Mouse (Mus musculus) forebrain, embryonic 15.5 days (tissue): ENCODE measurements around the gene Ldb1. TPM values are rescaled to one million over a fixed set of nuclear protein-coding genes. Genes with fewer than 3 reads are reported as not detected.
A peak's percentile ranks its signal among the peaks of the same experiment; 100 is the strongest.
"Not testable (repeated sequence)": the region's sequence is repeated elsewhere in the genome, so short reads cannot be mapped to it uniquely, and the experiment has no call there.

Experiments
- ATAC-seq: fragments of 200-750 bp; cut with Nextera tagmentation; replicated peaks from 2 replicates; pipeline ENCODE4 v1.8.0; 2017; ENCODE audit warnings: mild to moderate bottlenecking, moderate TSS enrichment, moderate library complexity
- H3K27ac ChIP-seq: fragments of 300-500 bp; sonication (generic); replicated peaks from 2 replicates; pipeline ENCODE4 v1.5.1; 2015; ENCODE audit warnings: mild to moderate bottlenecking, inconsistent platforms
- H3K27me3 ChIP-seq: fragments of 300-500 bp; sonication (generic); 2 replicates; pipeline ENCODE4 v1.6.1; 2015; ENCODE audit warnings: inconsistent platforms
- H3K36me3 ChIP-seq: fragments of 300-500 bp; sonication (generic); 2 replicates; pipeline ENCODE4 v1.6.1; 2015; ENCODE audit warnings: mild to moderate bottlenecking, inconsistent platforms
- H3K4me1 ChIP-seq: fragments of 300-500 bp; sonication (generic); 2 replicates; pipeline ENCODE4 v1.6.1; 2015; ENCODE audit warnings: inconsistent platforms
- H3K4me2 ChIP-seq: fragments of 300-500 bp; sonication (generic); replicated peaks from 2 replicates; pipeline ENCODE4 v1.6.1; 2015; ENCODE audit warnings: mild to moderate bottlenecking, inconsistent platforms
- H3K4me3 ChIP-seq: fragments of 300-500 bp; sonication (generic); 2 replicates; pipeline ENCODE4 v1.5.1; 2015; ENCODE audit warnings: mild to moderate bottlenecking, inconsistent platforms
- H3K9ac ChIP-seq: fragments of 300-500 bp; sonication (generic); replicated peaks from 2 replicates; pipeline ENCODE4 v1.6.1; 2015; ENCODE audit warnings: mild to moderate bottlenecking, inconsistent platforms
- H3K9me3 ChIP-seq: fragments of 300-500 bp; sonication (generic); 2 replicates; pipeline ENCODE4 v1.6.1; 2016; ENCODE audit warnings: inconsistent platforms
- WGBS: fragments of 180-500 bp; shearing (Covaris S2); methylation state at CpG from one replicate; pipeline ENCODE4 v1.1.7; 2015; ENCODE audit warnings: mixed read lengths; 5-methylcytosine and 5-hydroxymethylcytosine counted together
- polyA plus RNA-seq: library from polyadenylated mRNA; unstranded; fragments of >200 nt; fragmentation: Nextera tagmentation; extraction: Ambion mirVana; gene quantifications from 2 replicates; pipeline ENCODE4 v1.2.1, GENCODE M21; 2015

Ldb1 gene
- polyA plus RNA-seq, 1 experiment from 2014 or later = 131 TPM

DNA sequence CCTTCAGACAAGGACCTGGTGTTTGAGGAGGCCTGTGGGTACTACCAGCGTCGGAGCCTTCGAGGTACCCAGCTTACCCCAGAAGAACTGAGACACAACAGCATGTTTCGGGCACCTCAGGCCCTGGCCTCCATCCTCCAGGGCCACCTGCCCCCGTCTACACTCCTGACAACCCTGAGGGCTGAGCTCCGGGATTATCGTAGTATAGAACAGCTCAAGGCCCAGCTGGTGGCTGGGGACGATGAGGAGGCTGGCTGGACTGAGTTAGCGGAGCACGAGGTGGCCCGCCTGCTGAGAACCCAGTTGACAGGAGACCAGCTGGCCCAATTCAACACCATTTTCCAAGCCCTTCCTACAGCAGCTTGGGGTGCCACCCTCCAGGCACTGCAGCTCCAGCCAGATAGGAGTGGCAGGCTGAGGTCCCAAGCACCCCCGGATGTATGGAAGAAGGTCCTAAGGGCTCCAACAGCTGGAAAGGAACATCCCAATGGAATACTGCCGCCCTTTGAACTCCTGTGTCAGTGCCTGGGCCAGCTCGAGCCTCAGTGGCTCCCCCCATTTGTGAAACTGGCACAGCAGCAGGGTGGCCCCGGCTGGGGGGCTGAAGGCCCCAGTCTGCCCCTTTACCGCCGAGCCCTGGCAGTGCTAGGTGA, 40.1 kb downstream of the Ldb1 start:
- WGBS = 69% methylated on average over 17 of the region's 17 CpGs
- ATAC-seq = no peak
- Histone ChIP-seq H3K4me1 (peaks cover 10% of the 10 kb centered on the region), H3K9ac (no peak overlapping the region), H3K4me3 (no peak overlapping the region), H3K36me3 (no peaks in the 10 kb centered on the region), H3K4me2 (no peak overlapping the region), H3K9me3 (no peaks in the 10 kb centered on the region), H3K27ac (no peak overlapping the region), H3K27me3 (peaks cover 12% of the 10 kb centered on the region; the same call in 1 of the 2 replicates)

DNA sequence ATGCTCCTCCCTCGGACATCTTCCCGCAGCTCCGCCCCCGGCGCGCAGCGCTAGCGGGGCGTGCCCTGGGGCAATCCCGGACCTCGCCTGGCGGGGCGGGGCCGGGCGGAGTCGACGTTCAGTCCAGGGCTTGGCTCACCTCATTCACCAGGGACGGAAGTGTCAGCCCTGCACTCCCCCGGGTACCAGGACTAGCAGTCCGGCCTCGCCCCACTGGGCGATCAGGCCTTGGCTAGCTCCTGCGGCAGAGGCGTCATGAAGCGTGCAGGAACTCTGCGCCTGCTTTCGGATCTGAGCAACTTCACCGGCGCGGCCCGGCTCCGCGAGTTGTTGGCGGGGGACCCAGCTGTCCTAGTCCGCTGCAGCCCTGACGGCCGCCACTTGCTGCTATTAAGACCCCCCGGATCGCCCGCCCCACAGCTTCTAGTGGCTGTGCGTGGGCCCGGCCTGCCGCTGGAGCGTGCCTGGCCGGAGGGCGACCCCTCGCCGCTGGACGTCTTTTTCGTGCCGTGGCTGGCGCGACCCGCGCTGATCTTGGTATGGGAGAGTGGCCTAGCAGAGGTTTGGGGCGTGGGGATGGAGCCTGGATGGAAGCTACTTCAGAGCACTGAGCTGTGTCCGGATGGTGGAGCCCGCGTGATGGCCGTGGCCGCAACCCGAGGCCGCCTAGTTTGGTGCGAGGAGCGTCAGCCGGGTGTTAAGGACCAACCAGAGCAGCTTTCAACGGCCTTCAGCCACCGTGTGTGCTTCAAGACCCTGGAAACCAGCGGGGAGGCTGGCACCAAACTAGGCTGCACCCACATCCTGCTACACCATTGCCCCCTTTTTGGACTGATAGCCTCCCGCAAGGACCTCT, 41.4 kb downstream of the Ldb1 start, which contains the start of gene Hps6:
Gene Hps6 (plus strand): TSS at position 138 of the 856 bp plus-strand sequence.
- 1% methylated on average over 70 of the region's 70 CpGs for WGBS
- H3K4me3 ChIP-seq = peak within 1 kb of the TSS; percentile 55

DNA sequence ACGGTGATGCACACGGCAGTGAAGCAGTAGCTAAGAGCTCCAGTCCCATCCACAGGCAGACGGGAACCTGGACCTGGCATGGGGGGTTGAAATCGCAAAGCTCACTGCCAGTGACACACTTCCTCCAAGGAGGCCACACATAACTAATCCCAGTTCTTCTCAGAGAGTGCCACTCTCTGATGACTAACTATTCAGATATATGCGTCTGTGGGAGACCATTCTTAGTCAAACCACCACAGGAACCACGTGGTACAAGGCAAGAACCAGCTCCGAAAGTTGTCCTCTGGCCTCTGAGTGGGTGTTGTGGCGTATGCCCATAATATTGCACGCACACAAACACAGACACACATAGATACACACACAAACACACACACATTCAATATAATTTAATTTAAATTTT, 42.7 kb downstream of the Ldb1 start:
- Histone ChIP-seq H3K4me2 (no peak overlapping the region), H3K27me3 (peaks cover 12% of the 10 kb centered on the region; the same call in 1 of the 2 replicates), H3K9ac (no peak overlapping the region), H3K9me3 (no peaks in the 10 kb centered on the region), H3K4me3 (no peak overlapping the region), H3K36me3 (no peaks in the 10 kb centered on the region), H3K27ac (no peak overlapping the region), H3K4me1 (peaks cover 20% of the 10 kb centered on the region)
- WGBS = 84% methylated on average over 9 of the region's 9 CpGs
- no peak for ATAC-seq

More for the DNA sequence above, 41.4 kb downstream of the Ldb1 start, which contains the start of gene Hps6:
- ATAC-seq = peak; percentile 59
- peak within 1 kb of the TSS; percentile 98 for H3K4me2 ChIP-seq
- H3K9ac ChIP-seq = peak within 1 kb of the TSS; percentile 55
- H3K4me1 ChIP-seq = peaks cover 15% of the 10 kb centered on the region
- no peaks in the 10 kb centered on the region for H3K36me3 ChIP-seq
- H3K27ac ChIP-seq = no peak within 1 kb of the TSS
- H3K9me3 ChIP-seq = no peaks in the 10 kb centered on the region
- peaks cover 12% of the 10 kb centered on the region; the same call in 1 of the 2 replicates for H3K27me3 ChIP-seq

DNA sequence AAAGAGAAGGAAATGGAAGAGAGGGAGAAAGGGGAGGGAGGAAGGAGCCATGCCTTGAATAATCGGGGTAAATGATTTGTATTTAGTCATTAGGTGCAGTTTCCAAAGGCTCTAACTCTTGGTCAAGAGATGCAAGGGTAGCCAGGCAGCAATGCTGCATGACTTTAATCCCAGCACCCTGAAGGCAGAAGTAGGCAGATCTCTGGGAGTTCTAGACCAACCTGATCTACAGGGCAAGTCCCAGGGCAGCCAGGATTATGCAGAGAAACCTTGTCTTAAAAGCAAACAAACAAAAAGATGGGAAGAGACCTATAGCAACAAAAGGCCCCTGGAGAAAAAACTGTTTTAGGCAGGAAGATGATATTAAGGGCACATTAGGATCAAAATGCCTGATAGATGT, 45.6 kb downstream of the Ldb1 start:
- WGBS = 67% methylated on average over 1 of the region's 1 CpGs
- Histone ChIP-seq H3K36me3 (no peaks in the 10 kb centered on the region), H3K9me3 (no peaks in the 10 kb centered on the region), H3K27ac (no peak overlapping the region), H3K4me1 (peaks cover 26% of the 10 kb centered on the region), H3K4me2 (no peak overlapping the region), H3K27me3 (peaks cover 11% of the 10 kb centered on the region; the same call in 1 of the 2 replicates), H3K9ac (no peak overlapping the region), H3K4me3 (no peak overlapping the region; the same call in 1 of the 2 replicates)
- ATAC-seq = no peak

DNA sequence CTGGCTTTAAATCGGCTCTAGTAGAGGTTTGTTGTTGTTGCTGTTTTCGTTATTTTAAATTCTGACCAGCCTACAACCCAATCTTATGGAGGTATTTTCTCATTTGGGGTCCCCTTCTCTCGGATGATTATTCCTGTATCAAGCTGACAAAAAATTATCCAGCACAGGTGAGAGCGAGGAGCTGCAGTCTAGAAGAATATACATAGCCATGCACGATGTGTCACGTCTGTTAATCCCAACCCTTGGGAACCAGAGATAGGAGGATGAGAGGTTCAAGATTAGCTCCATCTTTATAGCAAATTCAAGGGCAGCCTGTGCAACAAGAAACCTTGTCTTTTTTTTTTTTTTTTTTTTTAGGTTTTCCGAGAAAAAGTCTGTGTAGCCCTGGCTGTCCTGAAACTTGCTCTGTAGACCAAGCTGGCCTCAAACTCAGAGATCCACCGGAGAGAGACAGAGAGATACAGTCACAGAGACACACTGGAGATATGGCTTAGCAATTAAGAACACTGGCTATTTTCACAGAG, 46.3 kb downstream of the Ldb1 start:
- 0 out of 2 replicates have a peak, but pooled peaks cover 6% of the 10 kb centered on the region for H3K27me3 ChIP-seq
- H3K9me3 ChIP-seq = no peaks in the 10 kb centered on the region
- H3K36me3 ChIP-seq = no peaks in the 10 kb centered on the region
- H3K4me3 ChIP-seq = peak overlapping the region; percentile 61
- peak overlapping the region; percentile 58 for H3K4me2 ChIP-seq
- H3K9ac ChIP-seq = peak overlapping the region; percentile 69
- H3K27ac ChIP-seq = 0 out of 2 replicates have a peak overlapping the region, but pooled peaks have one; percentile 92
- H3K4me1 ChIP-seq = peaks cover 22% of the 10 kb centered on the region
- ATAC-seq = peak; percentile 38
- 13% methylated on average over 8 of the region's 8 CpGs for WGBS

DNA sequence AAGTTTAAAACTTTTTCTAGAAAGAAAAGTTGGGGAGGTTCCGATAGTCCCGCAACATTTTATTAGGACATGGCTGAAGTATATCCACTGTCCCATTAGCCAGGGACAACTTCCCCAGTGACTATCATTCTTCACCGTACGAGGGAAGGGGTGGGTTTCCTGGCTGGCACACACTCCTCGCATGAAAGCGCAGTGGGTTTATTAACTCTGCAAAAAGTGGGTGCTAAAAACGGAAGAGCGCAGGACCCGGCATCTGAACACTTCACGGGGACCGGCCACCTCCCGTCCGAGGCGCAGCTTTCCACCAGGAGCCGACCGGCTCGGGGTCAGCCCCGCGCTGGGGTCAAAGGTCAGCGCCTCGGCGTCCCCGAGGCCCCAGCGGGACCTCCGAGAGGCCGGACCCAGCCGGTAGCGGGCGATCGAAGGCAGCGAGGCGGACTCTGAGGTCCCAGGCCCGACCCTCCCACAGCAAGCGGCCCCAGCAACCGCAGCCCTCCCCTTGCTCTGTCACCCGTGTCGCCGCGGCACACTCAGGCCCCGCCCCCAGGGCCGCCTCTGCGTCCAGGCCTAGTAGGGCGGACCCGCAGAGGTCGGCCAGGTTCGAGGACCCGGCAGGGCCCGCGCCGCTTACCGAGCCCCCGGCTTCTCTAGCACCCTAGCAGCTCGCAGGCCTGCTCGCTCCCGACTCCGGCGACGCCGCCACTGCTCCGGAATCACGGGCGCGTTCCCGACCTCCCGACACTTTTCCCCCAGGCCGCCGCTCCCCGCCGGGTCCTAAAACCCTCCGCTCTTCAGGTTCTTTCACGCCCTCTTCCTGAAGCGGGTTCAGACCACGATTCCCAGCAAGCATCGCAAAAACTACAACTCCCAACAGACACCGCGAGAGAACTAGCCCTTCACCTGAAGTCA, 47.0 kb downstream of the Ldb1 start, which contains the start of gene Armh3:
Gene Armh3 (minus strand): TSS at position 704 of the 909 bp plus-strand sequence.
- Histone ChIP-seq H3K36me3 (no peaks in the 10 kb centered on the region), H3K9ac (peak within 1 kb of the TSS; percentile 69), H3K27me3 (no peaks in the 10 kb centered on the region), H3K27ac (peak within 1 kb of the TSS; percentile 92), H3K4me2 (peak within 1 kb of the TSS; percentile 58), H3K4me1 (peaks cover 16% of the 10 kb centered on the region), H3K9me3 (no peaks in the 10 kb centered on the region), H3K4me3 (peak within 1 kb of the TSS; percentile 61)
- WGBS = 1% methylated on average over 76 of the region's 76 CpGs
- ATAC-seq = peak; percentile 96

DNA sequence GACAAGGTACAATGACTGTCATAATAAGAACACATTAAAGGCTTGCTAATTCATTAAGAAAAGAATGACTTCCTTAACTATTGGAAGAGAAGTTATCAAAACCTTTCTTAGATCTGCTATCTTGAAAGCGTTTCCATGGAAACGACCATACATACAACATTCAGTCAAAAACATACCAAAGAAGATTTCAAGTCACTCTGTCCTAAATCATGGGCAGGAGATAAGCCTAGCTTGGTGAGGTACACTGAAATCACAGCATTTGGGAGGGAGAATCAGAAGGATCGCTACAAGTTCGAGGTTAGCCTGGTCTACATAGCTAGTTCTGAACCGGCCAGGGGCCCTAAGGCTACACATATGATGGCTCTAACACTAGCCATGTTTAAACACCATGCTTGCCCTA, 47.6 kb downstream of the Ldb1 start:
- WGBS = 62% methylated on average over 5 of the region's 5 CpGs
- H3K4me1 ChIP-seq = peaks cover 16% of the 10 kb centered on the region
- H3K36me3 ChIP-seq = no peaks in the 10 kb centered on the region
- no peaks in the 10 kb centered on the region for H3K9me3 ChIP-seq
- no peak overlapping the region for H3K27ac ChIP-seq
- peak overlapping the region; percentile 58 for H3K4me2 ChIP-seq
- H3K4me3 ChIP-seq = peak overlapping the region; percentile 61
- no peak for ATAC-seq
- peak overlapping the region; percentile 69 for H3K9ac ChIP-seq
- no peaks in the 10 kb centered on the region for H3K27me3 ChIP-seq

DNA sequence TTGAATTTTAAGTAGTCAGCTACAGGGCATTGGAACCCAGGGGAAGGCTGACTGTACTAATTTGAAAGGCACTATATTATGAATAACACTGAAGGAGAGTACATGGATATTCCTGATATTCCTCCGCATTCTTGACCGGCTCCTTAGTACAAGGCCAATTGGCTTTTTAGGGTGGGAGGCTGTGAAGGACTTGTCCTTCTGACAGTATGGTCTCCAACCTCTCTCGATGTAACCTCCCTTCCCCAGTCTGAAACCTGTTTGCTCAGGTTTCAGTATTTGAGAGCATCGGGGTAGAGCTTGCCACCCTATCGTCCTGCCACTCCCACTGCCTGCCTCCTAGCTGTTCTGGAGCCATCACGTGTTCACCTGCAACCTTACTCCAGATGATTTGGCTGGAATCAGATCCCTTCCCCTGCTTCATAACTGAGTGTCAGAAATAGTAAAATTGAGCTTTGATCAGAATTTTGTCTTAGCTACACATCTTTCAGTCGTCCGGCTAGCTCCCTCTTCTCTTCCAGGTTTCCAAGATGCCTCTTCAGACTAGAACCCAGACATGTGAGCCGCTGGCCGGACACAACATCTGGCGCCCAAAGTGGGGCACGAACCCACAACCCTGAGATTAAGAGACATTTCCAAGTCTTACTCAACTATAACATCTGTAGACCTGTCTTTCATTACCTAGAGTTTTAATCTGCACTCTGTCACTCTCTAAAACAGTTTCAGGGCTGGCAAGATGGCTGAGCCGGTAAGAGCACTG, 50.9 kb downstream of the Ldb1 start:
- no peak overlapping the region for H3K4me3 ChIP-seq
- H3K36me3 ChIP-seq = no peaks in the 10 kb centered on the region
- H3K27ac ChIP-seq = no peak overlapping the region
- no peak for ATAC-seq
- no peak overlapping the region for H3K9ac ChIP-seq
- no peak overlapping the region for H3K4me2 ChIP-seq
- H3K27me3 ChIP-seq = no peaks in the 10 kb centered on the region
- no peaks in the 10 kb centered on the region for H3K9me3 ChIP-seq
- WGBS = 97% methylated on average over 13 of the region's 13 CpGs
- H3K4me1 ChIP-seq = peaks cover 16% of the 10 kb centered on the region

DNA sequence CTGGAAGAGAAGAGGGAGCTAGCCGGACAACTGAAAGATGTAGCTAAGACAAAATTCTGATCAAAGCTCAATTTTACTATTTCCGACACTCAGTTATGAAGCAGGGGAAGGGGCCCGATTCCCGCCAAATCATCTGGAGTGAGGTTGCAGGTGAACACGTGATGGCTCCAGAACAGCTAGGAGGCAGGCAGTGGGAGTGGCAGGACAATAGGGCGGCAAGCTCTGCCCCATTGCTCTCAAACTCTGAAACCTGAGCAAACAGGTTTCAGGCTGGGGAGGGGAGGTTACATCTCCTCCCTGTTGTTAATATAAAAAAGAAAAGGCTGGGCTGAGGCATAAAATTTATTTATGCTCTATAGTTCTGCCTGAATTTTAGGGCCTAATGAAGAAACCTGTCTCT, 51.6 kb downstream of the Ldb1 start:
- not testable (repeated sequence) for H3K4me2 ChIP-seq, H3K9ac ChIP-seq, H3K27me3 ChIP-seq, H3K27ac ChIP-seq, H3K36me3 ChIP-seq, H3K4me3 ChIP-seq, ATAC-seq, H3K9me3 ChIP-seq
- H3K4me1 ChIP-seq = peaks cover 11% of the 10 kb centered on the region
- 88% methylated on average over 6 of the region's 6 CpGs for WGBS

DNA sequence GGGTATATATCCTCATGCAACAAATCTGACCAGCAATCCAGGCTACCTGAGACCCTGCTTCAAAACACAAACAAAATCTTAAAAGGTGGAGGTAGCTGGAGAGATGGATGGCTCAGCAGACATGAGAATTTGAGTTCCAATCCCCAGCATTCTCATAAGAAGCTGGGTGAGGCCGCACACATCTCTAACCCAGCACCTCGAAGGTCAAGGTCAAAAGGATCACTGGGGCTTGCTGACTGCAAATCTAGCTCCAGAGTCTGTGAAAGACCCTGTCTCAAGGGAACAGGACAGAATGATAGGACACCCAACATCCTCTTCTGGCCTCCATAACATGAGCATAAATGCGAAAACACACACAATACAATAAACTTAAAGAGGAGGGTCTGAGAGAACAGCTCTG, 53.8 kb downstream of the Ldb1 start:
- ATAC-seq = no peak

DNA sequence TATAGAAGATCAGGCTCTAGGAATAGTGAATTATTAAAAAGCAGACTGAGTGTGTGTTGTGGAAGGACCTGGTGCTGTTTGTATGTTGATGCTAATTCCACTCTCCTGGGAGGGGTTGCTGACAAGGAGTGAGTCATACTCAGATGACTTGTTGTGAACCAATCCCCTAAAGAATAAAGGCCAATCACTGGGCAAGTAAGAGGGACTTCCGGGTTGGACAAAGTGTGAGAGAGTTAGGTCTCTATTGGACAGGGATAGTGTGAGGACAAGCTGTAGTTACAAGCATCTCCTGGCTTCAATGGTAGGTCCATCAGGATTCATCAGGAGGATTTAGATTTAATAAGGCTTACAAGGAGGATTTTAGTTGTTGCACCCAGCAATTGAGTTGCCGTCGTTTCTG, 56.8 kb downstream of the Ldb1 start:
- no peak overlapping the region for H3K4me3 ChIP-seq
- WGBS = 94% methylated on average over 3 of the region's 3 CpGs
- no peak overlapping the region for H3K4me2 ChIP-seq
- ATAC-seq = no peak
- no peak overlapping the region for H3K27ac ChIP-seq
- H3K36me3 ChIP-seq = peaks cover 6% of the 10 kb centered on the region; the same call in 1 of the 2 replicates
- H3K9me3 ChIP-seq = no peaks in the 10 kb centered on the region
- no peaks in the 10 kb centered on the region for H3K27me3 ChIP-seq
- no peak overlapping the region for H3K9ac ChIP-seq
- no peaks in the 10 kb centered on the region for H3K4me1 ChIP-seq

More for the DNA sequence above, 53.8 kb downstream of the Ldb1 start:
- Histone ChIP-seq H3K36me3 (peaks cover 6% of the 10 kb centered on the region; the same call in 1 of the 2 replicates), H3K4me1 (no peaks in the 10 kb centered on the region), H3K4me3 (no peak overlapping the region), H3K9me3 (no peaks in the 10 kb centered on the region), H3K27ac (no peak overlapping the region), H3K4me2 (no peak overlapping the region), H3K9ac (no peak overlapping the region), H3K27me3 (no peaks in the 10 kb centered on the region)
- 95% methylated on average over 3 of the region's 3 CpGs for WGBS
